Mouse (Mus musculus): ENCODE measurements around the gene Cacna1a.

The Cacna1a gene

GRCm38 (mm10) chr8:84637946-84638554, 249.8 kb downstream of the Cacna1a start:
- no peak for DNase-seq (ENCODE audit: low spot score)

- no peak for DNase-seq (ENCODE audit: low spot score)
Measured at GRCm38 (mm10) chr8:84638555-84639161, 250.4 kb downstream of the Cacna1a start.

- peak; percentile 92 for DNase-seq (ENCODE audit: low spot score)
Measured at GRCm38 (mm10) chr8:84639162-84640009, 251.1 kb downstream of the Cacna1a start.

DNA sequence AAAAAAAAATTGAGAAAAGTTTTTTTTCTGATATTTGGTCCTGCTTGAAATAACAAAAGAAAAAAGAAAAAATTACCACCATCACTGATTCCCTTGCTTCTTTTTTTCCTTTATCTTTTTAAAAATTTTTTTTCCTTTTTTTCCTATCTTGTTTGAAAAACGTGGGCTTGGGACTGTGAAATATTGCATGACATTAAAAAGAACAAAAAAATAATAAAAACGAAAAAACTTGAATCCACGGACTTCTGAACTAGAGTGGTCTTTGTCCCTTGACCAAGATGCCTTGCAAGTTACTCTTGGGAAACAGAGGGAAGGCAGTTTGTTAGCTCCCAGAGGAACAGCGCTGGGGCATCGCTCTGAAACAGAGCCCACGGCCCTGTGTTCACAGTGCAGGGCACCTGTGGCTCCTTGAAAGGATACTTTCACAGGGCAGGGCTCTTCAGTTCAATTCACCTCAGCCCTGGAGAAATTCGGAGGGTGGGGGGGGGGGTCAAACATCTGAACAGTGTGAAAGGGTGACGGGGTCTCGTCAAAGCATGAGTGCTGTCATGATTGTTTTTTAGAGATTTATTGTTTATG, 251.9 kb downstream of the Cacna1a start:
- no peak for DNase-seq (ENCODE audit: low spot score)

DNA sequence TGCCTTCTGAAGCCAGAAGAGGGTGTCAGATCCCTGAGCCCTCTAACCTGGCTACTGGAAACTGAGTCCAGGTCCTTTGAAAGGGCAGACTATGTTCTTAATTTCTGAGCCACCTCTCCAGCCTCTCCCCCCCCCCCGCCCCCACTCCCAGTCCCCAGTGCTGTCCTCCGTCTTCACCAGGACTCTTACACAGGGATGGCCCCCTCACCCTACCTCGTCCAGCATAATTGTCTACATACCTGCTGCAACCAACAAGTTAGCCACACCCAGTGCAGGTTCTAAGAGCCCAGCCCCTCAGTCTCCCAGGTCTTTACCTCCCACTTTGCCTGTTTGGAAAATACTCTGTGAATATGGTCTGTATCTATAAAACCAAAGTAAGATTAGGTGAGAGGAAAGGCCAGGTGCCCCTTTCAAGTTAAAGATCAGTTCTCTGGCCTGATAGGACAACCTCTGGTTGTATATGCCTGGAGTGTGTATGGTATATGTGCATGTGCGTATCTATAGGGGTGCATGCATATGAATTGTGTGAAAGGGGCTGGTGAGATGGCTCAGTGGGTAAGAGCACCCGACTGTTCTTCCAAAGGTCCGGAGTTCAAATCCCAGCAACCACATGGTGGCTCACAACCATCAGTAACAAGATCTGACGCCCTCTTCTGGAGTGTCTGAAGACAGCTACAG, 252.5 kb downstream of the Cacna1a start:
- no peak for DNase-seq (ENCODE audit: low spot score)

DNA sequence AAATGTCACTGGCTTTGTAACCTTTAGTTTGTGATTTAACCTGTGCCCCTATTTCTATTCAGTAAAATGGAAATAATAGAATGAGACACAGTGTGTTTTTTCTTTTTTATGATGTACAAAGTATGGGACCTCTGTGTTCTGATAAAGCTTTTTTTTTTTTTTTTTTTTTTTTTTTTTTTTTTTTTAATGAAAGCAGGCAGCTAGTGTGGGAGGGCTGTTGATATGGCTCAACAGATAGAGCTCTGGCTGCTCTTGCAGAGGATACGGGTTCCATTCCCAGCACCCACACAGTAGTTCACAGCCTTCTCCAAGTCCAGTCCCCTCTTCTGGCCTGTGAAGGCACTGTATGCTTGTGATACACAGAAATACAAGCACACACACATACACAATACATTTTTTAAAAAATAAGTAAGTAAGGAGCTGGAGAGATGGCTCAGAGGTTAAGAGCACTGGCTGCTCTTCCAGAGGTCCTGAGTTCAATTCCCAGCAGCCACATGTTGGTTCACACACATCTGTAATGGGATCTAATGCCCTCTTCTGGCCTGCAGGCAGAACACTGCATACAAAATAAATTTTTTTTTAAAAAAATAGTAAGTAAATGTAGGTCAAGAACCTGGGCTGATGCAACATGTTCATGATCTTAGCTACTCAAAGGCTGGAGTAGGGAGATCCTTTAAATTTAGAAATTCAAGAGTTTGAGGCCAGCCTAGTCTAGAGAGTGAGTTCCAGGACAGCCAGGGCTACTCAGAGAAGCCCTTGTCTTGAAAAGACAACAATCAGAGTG, 253.5 kb downstream of the Cacna1a start:
- DNase-seq (ENCODE audit: low spot score), result no peak

DNA sequence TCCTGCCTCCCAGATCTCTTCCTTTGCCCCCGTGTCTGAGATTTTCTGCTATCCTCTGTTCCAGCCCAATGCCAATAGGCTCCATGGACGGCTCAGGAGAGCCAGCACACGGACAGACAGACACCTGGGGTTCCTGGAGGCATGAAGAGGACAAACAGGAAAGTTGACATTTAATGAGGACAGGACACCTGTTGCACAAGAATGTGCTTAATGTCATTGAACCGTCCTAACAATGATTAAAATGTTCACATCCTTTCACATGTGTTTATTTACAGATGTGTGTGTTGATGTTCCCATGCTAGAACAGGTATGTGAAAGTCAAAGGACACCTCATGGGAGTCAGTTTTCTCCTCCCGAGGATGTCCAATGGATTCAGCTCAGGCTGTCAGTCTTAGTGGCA, 254.8 kb downstream of the Cacna1a start:
- no peak for DNase-seq (ENCODE audit: low spot score)

DNA sequence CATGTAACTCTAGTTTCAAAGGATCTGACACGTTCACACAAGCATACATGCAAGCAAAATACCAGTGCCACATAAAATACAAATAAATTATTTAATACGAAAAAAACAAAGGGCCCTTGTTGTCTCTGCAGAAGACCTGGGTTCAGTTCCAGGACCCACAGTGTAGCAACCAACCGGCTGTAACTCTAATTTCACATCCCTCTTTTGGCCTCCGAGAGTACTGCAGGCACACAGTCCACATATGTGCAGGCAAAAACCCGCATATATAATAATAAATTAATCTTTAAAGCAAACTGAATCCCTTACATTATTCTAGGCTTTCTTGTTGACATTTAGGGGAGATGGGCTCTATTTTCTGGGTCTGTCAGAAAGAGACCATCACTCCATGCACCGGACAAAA, 258.6 kb downstream of the Cacna1a start:
- DNase-seq (ENCODE audit: low spot score), result no peak

- no peak for DNase-seq (ENCODE audit: low spot score)
Measured at GRCm38 (mm10) chr8:84647461-84647901, 259.2 kb downstream of the Cacna1a start.

DNA sequence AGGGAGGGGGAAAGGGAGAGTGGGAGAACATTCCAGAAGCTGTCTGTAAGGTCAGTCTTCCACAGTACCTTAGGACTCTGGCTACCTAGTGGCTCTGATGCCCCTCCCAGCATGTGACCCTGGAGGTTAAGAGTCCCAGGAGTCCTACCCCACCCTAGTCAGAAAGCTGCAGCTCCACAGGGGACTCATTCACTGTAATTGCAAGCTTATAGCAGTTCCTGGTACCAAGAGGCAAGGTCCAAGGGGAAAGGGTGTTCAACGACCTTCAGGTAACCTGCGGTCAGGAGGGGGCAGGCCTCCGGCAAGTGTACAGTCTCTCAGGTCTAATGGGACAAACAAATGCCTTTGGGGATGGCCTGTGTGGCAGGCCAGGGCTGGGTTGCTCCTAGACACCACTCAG, 262.0 kb downstream of the Cacna1a start:
- no peak for DNase-seq (ENCODE audit: low spot score)

DNA sequence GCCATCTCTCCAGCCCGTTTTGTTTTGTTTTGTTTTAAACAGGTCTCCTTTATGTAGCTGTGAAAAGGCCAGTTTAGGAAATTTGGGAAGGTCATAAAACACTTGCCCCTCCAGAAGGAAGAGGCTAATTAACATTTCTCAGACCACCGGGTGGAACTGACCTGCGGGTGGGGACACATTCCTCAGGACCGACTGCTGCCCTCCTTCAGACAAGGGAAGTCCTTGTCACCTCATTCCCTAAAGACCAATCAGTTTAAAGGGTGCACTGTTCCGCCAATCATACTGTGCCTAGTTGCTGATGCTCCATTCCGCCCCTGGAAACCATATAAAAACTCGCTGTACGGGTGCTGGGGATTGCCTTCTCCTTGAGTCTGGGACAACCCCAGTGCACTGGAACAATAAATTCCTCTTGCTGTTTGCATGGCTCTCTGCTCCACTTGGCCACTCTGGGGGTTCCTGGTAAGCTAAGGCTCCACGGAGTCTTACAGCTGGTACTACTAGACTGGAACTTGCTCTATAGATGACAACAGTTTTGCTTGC, 264.9 kb downstream of the Cacna1a start:
- DNase-seq (ENCODE audit: low spot score), result no peak

- DNase-seq (ENCODE audit: low spot score), result no peak
Measured at GRCm38 (mm10) chr8:84654597-84654996, 266.4 kb downstream of the Cacna1a start.

GRCm38 (mm10) chr8:84655336-84656190, 267.3 kb downstream of the Cacna1a start:
- no peak for DNase-seq (ENCODE audit: low spot score)

DNA sequence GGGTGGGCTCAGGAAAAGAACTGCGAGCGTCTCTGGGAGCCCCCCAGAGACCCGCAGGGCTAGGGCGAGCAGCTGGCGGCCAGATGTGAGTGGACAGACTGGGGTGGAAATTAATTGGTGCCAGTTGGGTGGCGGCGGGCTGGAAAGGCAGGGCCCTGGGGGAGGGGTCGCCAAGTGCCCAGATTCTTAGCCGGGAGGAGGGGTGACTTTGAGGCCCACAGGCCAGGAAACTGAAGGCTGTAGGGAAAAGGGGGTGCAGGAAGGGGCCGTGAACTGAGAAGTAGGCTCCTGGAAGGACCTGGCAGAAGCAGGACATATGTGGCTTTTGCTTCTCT, 267.9 kb downstream of the Cacna1a start:
- DNase-seq (ENCODE audit: low spot score), result no peak

DNA sequence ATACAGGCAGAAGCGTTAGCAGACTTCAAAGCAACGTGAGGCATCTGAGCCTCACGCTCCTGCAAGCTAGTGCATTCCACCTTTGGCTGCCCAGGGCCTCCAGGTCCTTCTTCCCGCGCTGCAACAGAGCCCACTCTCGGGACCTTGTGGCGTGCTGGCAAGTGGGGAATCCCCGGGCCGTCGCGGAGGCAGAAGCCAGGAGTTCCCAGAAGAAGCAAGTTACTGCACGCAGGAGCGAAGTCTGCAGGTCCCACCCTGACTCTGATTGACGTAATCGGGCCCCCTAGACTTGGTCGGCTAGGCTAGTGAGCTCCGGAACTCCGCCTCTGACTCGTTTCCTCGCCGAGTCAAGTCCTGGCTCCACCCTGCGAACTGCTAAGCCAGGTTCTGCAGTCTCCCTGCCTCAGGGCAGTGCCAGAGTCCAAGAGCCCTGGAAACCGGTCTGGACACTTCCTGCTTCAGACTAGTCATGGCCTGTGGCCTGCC, 268.4 kb downstream of the Cacna1a start:
- peak; percentile 95 for DNase-seq (ENCODE audit: low spot score)

GRCm38 (mm10) chr8:84657203-84657602, 269.0 kb downstream of the Cacna1a start:
- no peak for DNase-seq (ENCODE audit: low spot score)

DNA sequence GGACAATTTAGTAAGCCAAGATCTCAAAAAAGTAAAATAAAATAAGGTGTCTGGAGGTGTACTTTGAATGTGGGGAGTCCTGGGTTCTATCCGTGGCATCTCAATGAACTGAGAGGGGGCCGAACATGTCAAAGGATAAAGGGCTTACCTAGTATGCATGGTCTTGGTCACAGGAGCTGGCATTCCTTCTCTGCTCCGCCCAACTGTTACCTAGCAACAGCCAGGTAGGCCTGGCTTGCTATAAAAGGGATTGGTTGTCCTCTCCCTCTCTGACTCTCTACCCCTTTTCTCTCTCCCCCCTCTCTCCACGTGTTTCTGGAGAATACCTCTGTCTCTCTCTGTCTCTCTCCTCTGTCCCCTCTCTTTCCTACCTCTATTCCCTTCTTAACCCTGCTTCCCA, 269.4 kb downstream of the Cacna1a start:
- DNase-seq (ENCODE audit: low spot score), result no peak

GRCm38 (mm10) chr8:84658951-84659350, 270.7 kb downstream of the Cacna1a start:
- no peak for DNase-seq (ENCODE audit: low spot score)

DNA sequence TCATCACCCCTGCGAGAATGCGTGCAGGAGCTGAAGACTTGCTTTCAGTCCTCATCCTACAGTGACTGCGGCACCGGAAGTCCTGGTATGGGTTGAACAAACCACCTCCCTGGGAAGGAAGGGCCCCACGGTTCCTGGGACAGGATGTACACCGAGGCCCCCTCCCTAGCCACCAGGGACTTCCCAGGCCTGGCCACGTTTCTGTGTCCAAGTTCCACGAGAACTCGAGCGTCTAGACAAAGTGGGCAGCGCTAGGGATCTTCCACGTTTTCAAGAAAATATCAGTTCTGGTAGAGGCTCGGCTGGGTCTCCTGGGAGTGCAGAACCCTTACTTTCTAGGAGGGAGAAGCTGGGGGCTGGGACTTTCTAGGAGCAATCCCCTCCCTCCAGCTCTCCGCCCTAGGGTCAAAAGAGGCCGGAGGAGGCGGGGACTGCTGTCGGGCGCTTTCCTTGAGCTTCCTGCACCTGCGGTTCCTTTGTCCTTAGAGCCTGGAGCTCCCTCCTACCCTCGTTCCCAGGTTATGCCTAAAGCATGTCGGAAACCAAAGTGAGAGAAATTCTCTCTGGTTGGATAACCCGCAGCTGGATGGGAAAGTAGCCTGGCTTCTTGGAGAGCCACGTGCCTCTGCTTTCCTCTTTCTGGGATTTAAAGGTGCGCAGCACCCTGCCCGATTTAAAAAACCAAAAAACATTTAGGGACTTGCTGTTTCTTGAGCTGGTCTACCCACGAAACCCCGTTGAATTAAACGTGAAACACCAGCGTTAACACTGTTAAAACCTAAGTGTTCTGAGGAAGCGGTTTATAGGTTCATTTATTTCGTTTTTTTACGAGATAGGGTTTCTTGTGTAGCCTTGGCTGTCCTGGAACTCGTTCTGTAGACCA, 271.9 kb downstream of the Cacna1a start:
- DNase-seq (ENCODE audit: low spot score), result peak; percentile 86
